Comparison of ENCODE assay signal across 8 mouse cellular contexts in the genomic region with DNA sequence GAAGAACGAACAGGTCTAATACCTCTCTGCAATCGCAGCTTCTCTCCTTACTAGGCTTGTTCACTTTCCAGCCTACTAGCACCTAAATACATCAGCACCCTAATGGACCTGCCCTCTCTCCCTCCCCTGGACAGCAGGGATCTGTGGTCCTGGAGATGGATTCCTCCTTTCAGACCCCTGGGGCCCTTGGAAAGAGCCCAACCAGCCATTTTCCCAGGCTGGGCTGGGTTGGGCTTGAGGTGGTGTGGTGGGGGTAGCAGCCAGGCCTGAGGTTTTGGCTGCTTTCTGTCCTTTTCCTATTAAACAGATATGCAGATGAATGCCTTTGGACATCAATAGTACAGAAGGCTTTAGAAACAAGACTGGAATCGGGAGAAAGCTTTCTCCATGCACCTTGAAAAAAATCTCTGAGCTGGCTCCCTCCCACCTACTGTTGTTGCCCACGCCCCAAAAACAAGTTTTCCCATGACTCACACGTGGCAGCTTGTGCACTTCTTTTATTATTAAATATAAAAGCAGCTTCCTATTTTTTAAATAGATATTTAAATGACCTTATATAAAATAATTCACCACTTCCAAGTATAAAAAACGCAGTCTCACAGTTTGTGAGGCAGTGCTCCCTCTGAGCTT. TPM values are rescaled to one million over a fixed set of nuclear protein-coding genes. Genes with fewer than 3 reads are reported as not detected.
A peak's percentile ranks its signal among the peaks of the same experiment; 100 is the strongest.
DNase-seq lines count a peak whose midpoint lies in the region; ATAC-seq and TF ChIP-seq lines count a peak whose summit lies in the region.

No protein-coding gene starts in this region.

- no peaks in the 10 kb centered on the region for H3K27me3 ChIP-seq in forebrain, embryonic 13.5 days
- H3K27me3 ChIP-seq in myocyte (ENCODE audit: control insufficient read depth, insufficient read depth, insufficient read length): no peaks in the 10 kb centered on the region

- H3K79me2 ChIP-seq in myocyte (ENCODE audit: control insufficient read depth, insufficient read depth): no peaks in the 10 kb centered on the region

- H3K4me2 ChIP-seq in forebrain, embryonic 13.5 days: no peak overlapping the region
- peak overlapping the region; percentile 58 for H3K4me2 ChIP-seq in myocyte (ENCODE audit: low read depth)

- no peaks in the 10 kb centered on the region for H3K9me3 ChIP-seq in forebrain, embryonic 13.5 days (replicated peaks)

- no peak overlapping the region for H3ac ChIP-seq in myocyte (ENCODE audit: control insufficient read depth, insufficient read length)

- H3K4me1 ChIP-seq in forebrain, embryonic 13.5 days: peaks cover 33% of the 10 kb centered on the region

- peak overlapping the region; percentile 64 for H3K27ac ChIP-seq in forebrain, embryonic 13.5 days

- TF ChIP-seq POLR2A in myocyte (IDR thresholded peaks at IDR 0.05; ENCODE audit: insufficient read length, low read depth): no peak

- H3K36me3 ChIP-seq in forebrain, embryonic 13.5 days (ENCODE audit: poor library complexity, severe bottlenecking): peaks cover 6% of the 10 kb centered on the region; the same call in 1 of the 2 replicates
- peaks cover 25% of the 10 kb centered on the region for H3K36me3 ChIP-seq in myocyte (ENCODE audit: control insufficient read depth, insufficient read depth)

- intact Hi-C loops in heart, postnatal 14 days (cut with DNase I): no loop called here
- intact Hi-C loops in left cerebral cortex, postnatal 36 days (cut with DNase I): no loop called here

- DNase-seq in ES-CJ7 (ENCODE audit: low read depth, low spot score): peak; percentile 87
- peak; percentile 54 for DNase-seq in WW6 (ENCODE audit: low read depth, low spot score)
- DNase-seq in heart, postnatal 14 days: peak; percentile 83 to 90
- peak; percentile 30 to 42 for DNase-seq in left cerebral cortex, postnatal 36 days (ENCODE audit: low spot score in 2 of 2)
- DNase-seq in thymus, postnatal 10 days (ENCODE audit: low spot score in 2 of 2): no peak

- H3K4me3 ChIP-seq in forebrain, embryonic 13.5 days: no peak overlapping the region
- H3K4me3 ChIP-seq in myocyte: no peak overlapping the region

- H3K9ac ChIP-seq in forebrain, embryonic 13.5 days: no peak overlapping the region

- ATAC-seq in forebrain, embryonic 13.5 days: peak; percentile 83
- ATAC-seq in megakaryocyte-erythroid progenitor cell, adult 5-6 weeks (replicated peaks; ENCODE audit: low FRiP score, low TSS enrichment, poor library complexity, severe bottlenecking): no peak

- 6% methylated on average over 6 of the region's 6 CpGs for WGBS in forebrain, embryonic 13.5 days

TF ChIP-seq in myocyte, 11 proteins besides CTCF, POLR2A, EP300 and RAD21:
- TF ChIP-seq CEBPB (IDR thresholded peaks at IDR 0.05; ENCODE audit: insufficient read depth, poor library complexity, severe bottlenecking) (no peak), E2F4 (IDR thresholded peaks at IDR 0.05; ENCODE audit: insufficient read depth) (no peak), USF1 (IDR thresholded peaks at IDR 0.05; ENCODE audit: low read depth) (no peak), MYOG (IDR thresholded peaks at IDR 0.05; ENCODE audit: control insufficient read depth in 1 of 3, insufficient read depth in 1 of 3, insufficient read length in 2 of 3, low read depth in 2 of 3) (no peak), REST (IDR thresholded peaks at IDR 0.05; ENCODE audit: insufficient read depth, insufficient read length) (no peak), POLR2AphosphoS2 (IDR thresholded peaks at IDR 0.05; ENCODE audit: insufficient read length, low read depth) (peak; percentile 86), MYOD1 (IDR thresholded peaks at IDR 0.05; ENCODE audit: control insufficient read depth in 1 of 3, insufficient read length in 2 of 3, low read depth in 2 of 3) (no peak), SRF (IDR thresholded peaks at IDR 0.05; ENCODE audit: control insufficient read depth, insufficient read length, low read depth) (no peak)

RNA-seq across cellular contexts. Expression of a gene that starts 19.6 kb away (rescaled TPM):
- polyA plus RNA-seq in forebrain, embryonic 13.5 days (2015; fragmentation: Nextera tagmentation; extraction: Ambion mirVana): 4.5 and 4.9 TPM in 2 replicates
- 10 to 100 TPM; 25.5 to 33.6 TPM for total RNA-seq in heart, postnatal 14 days (2021)
- total RNA-seq in left cerebral cortex, postnatal 36 days (2021): 10 to 100 TPM; 12.4 to 14.0 TPM
- polyA plus RNA-seq in myocyte (2012; fragmentation: generic; extraction: Trizol): 68.1 TPM
- 0.35 TPM in 1 of 2 replicates, not detected in the other for total RNA-seq in megakaryocyte-erythroid progenitor cell, adult 5-6 weeks (2014; fragmentation: Nextera tagmentation)
- 0.50 TPM in 1 of 2 replicates, not detected in the other for total RNA-seq in megakaryocyte-erythroid progenitor cell, adult 5-6 weeks (2017)

RNA-seq across cellular contexts. Expression of a gene that starts 44.3 kb away (rescaled TPM):
- 98.6 and 106 TPM in 2 replicates for polyA plus RNA-seq in forebrain, embryonic 13.5 days (2015; fragmentation: Nextera tagmentation; extraction: Ambion mirVana)
- total RNA-seq in heart, postnatal 14 days (2021): 10 to 100 TPM; 79.1 to 91.9 TPM
- total RNA-seq in left cerebral cortex, postnatal 36 days (2021): 100 to 1,000 TPM; 325 TPM
- polyA plus RNA-seq in myocyte (2012; fragmentation: generic; extraction: Trizol): 51.0 TPM
- total RNA-seq in megakaryocyte-erythroid progenitor cell, adult 5-6 weeks (2014; fragmentation: Nextera tagmentation): 58.1 and 88.6 TPM in 2 replicates
- total RNA-seq in megakaryocyte-erythroid progenitor cell, adult 5-6 weeks (2017): 52.7 and 62.7 TPM in 2 replicates

Comparison
In these comparisons a context has a peak if more than half of its experiments do, and no peak if none do; other contexts are left out.
1. DNase-seq: peak in ES-CJ7 (single experiment), WW6 (single experiment), heart, postnatal 14 days (2 of 2) and left cerebral cortex, postnatal 36 days (2 of 2); none in thymus, postnatal 10 days (0 of 2).
2. RNA of a gene that starts 19.6 kb away (total RNA-seq): 25.5 to 33.6 TPM in heart, postnatal 14 days and 12.4 to 14.0 TPM in left cerebral cortex, postnatal 36 days; 0.35 to 0.50 TPM in megakaryocyte-erythroid progenitor cell, adult 5-6 weeks; every median in the first group is over 4 times any median in the second.